Mouse (Mus musculus): ENCODE measurements at regions not wholly inside any gene's neighbourhood (a gene's known extent, or its start where the extent isn't known, plus 50 kb on each side); places are given as distances from the start of the nearest gene placed in this dataset.
A peak's percentile ranks its signal among the peaks of the same experiment; 100 is the strongest.

DNA sequence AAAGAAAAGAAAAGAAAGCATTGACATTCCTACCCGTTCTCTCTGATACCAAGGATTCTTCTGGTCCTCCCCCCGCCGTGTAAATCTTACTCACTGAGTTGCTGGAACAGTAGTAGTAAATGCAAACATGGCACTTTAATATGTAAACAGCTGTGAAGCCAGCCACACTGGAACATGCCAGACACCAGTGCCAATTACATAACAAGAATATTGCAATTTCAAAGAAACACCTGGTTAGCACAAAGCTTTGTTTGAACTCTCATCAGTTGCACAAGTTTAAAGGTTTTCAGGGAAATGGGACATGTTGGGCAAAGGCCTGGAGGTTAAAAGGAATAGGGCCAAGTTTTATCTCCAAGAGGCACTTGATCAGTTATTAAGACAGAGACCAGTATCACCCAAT lies 333.2 kb upstream of the Onecut1 start:
- no peak overlapping the region for H3K4me3 ChIP-seq
- H3K27me3 ChIP-seq = no peaks in the 10 kb centered on the region
- H3K4me2 ChIP-seq (replicated peaks) = no peak overlapping the region
- no peaks in the 10 kb centered on the region for H3K36me3 ChIP-seq
- H3K9me3 ChIP-seq = no peaks in the 10 kb centered on the region
- no peak overlapping the region for H3K9ac ChIP-seq (replicated peaks)
- WGBS = 83% methylated on average over 3 of the region's 3 CpGs
- ATAC-seq (replicated peaks) = no peak
- peaks cover 7% of the 10 kb centered on the region for H3K4me1 ChIP-seq
- no peak overlapping the region for H3K27ac ChIP-seq (replicated peaks)

DNA sequence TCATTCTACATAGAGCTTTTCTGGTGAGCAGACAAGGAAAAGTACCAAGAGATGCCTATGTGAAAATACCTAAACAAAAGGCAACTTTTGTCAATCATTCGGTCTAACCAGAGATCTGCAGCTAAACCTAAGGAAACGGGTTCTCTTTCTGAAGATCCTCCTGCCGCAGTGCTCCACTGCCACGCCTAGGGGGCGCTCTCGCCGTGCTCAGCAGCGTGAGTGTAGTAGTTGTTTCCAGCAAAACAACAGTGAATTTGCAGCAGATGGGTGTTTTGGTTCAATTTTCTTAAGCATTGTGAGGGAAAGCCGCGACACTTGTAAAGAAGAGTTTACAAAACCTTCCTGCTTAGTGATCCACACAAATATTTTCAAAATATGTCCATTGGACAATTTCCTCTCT lies 331.4 kb upstream of the Onecut1 start:
- Histone ChIP-seq H3K4me1 (peaks cover 7% of the 10 kb centered on the region), H3K9me3 (no peaks in the 10 kb centered on the region), H3K9ac (replicated peaks) (0 out of 2 replicates have a peak overlapping the region, but pooled peaks have one; percentile 19), H3K4me3 (no peak overlapping the region), H3K36me3 (no peaks in the 10 kb centered on the region), H3K4me2 (replicated peaks) (peak overlapping the region; percentile 28), H3K27me3 (no peaks in the 10 kb centered on the region), H3K27ac (replicated peaks) (no peak overlapping the region)
- WGBS = 8% methylated on average over 10 of the region's 10 CpGs
- peak; percentile 80; the same call in 1 of the 2 replicates for ATAC-seq (replicated peaks)

DNA sequence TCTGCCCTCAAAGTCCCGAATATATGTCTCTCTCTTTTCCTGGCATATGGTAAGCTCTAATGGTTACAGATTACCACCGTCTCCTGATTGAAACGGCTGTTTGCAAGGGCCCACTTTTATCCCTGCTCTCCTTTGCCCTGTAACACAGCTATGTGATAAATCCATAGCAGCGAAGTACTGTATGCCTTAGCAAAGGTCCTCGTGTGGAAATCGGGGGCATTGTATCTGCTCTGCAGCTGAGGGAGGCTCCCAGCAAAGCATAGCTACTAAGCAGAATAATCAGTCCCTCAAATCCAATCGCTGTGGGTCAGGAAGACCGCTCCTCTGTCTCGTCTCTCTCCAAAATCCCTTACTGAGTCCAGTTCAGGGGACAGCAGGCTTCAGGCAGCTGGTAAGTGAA lies 331.0 kb upstream of the Onecut1 start:
- no peaks in the 10 kb centered on the region for H3K36me3 ChIP-seq
- peaks cover 7% of the 10 kb centered on the region for H3K4me1 ChIP-seq
- no peaks in the 10 kb centered on the region for H3K9me3 ChIP-seq
- peak; percentile 64; the same call in 1 of the 2 replicates for ATAC-seq (replicated peaks)
- 0 out of 2 replicates have a peak overlapping the region, but pooled peaks have one; percentile 19 for H3K9ac ChIP-seq (replicated peaks)
- WGBS = 42% methylated on average over 9 of the region's 9 CpGs
- no peak overlapping the region for H3K27ac ChIP-seq (replicated peaks)
- peak overlapping the region; percentile 28 for H3K4me2 ChIP-seq (replicated peaks)
- no peak overlapping the region for H3K4me3 ChIP-seq
- no peaks in the 10 kb centered on the region for H3K27me3 ChIP-seq

DNA sequence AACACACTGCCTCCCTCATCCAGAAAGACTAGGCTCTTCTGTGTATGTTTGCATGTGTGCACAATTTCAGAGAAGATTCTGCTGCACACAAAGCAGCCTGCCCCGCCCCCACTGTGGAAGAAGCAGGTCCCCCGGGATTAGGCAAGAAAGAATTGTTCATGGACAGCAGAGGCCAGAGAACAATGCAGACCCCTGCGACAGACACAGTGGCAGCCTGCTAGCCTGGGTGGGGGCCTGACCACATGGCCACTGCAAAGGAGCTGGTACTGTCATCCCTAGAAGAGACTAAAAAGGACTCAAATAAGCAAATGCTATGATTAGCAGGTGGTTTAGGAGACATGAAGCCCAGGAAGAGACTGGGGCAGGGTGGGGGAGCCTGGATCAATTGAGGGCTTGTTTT lies 329.7 kb upstream of the Onecut1 start:
- Histone ChIP-seq H3K9me3 (no peaks in the 10 kb centered on the region), H3K4me3 (no peak overlapping the region), H3K9ac (replicated peaks) (no peak overlapping the region), H3K27ac (replicated peaks) (no peak overlapping the region), H3K36me3 (no peaks in the 10 kb centered on the region), H3K27me3 (no peaks in the 10 kb centered on the region), H3K4me2 (replicated peaks) (no peak overlapping the region), H3K4me1 (peaks cover 7% of the 10 kb centered on the region)
- ATAC-seq (replicated peaks) = 0 out of 2 replicates have a peak, but pooled peaks have one; percentile 23
- WGBS = 8% methylated on average over 3 of the region's 3 CpGs

DNA sequence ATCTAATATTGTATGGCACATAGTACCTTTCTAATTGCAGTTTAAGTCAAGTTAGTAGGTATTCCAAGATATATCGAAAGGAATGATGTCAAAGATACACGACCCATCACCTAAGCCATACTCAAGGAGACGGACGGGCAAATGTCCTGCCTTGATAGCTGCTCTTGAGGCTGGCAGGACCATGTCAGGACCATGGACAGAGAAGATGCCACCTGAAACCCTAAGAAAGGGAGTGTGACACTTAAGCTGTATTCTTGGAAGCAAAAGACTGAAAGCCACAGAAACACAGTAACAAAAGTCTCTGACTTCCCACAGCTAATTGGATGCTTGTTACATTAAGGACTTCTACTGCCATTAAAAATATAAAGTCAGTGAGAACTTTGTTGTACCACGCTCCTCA lies 326.7 kb upstream of the Onecut1 start:
- no peaks in the 10 kb centered on the region for H3K36me3 ChIP-seq
- no peak overlapping the region for H3K4me2 ChIP-seq (replicated peaks)
- no peak overlapping the region for H3K27ac ChIP-seq (replicated peaks)
- no peak overlapping the region for H3K4me3 ChIP-seq
- ATAC-seq (replicated peaks) = no peak
- H3K4me1 ChIP-seq = peaks cover 7% of the 10 kb centered on the region
- H3K9ac ChIP-seq (replicated peaks) = no peak overlapping the region
- H3K9me3 ChIP-seq = no peaks in the 10 kb centered on the region
- no peaks in the 10 kb centered on the region for H3K27me3 ChIP-seq
- 79% methylated on average over 5 of the region's 5 CpGs for WGBS

DNA sequence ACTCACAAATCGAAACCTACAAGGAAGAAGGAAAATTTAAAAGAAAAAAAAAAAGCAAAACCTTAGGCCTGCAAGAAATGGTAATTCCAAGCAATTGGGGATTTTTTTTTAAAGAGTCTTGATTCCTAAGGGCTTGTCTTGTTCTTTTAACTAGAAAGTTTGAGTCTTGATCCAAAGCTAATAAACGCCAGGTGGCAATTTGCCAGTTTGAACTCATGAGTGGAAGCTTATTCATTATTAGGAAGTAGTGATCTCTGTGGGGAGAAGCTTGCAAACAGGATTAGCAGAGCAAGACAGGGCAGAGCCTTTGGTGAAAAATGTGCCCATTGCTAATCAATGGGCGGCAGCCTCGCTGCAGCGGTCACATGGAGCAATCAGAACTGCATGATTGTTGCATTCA lies 305.6 kb upstream of the Onecut1 start:
- Histone ChIP-seq H3K27ac (replicated peaks) (no peak overlapping the region), H3K4me2 (replicated peaks) (no peak overlapping the region), H3K4me1 (peaks cover 6% of the 10 kb centered on the region), H3K27me3 (no peaks in the 10 kb centered on the region), H3K4me3 (no peak overlapping the region), H3K9ac (replicated peaks) (no peak overlapping the region), H3K36me3 (no peaks in the 10 kb centered on the region), H3K9me3 (no peaks in the 10 kb centered on the region)
- 34% methylated on average over 5 of the region's 5 CpGs for WGBS
- no peak for ATAC-seq (replicated peaks)

DNA sequence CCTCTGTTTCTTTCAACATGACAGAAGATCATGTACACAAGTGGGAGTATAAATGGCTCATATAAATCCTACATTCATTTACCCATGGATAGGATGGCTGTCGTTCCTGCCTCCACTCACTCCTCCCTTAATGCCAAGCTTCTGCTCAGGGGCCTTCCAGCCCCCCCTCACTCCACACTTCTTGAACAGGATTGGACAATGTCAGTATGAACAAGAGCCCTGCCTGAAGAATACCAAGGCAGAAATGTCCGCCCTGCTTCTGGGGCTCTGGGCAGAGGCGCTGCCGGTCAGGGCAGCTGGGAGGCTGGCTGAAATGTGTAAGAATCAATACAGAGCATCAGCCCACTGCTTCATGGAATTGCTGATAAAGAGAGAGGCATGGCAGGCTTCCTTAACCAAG lies 269.0 kb upstream of the Onecut1 start:
- 73% methylated on average over 4 of the region's 4 CpGs for WGBS
- H3K36me3 ChIP-seq = no peaks in the 10 kb centered on the region
- no peak overlapping the region for H3K27ac ChIP-seq (replicated peaks)
- no peaks in the 10 kb centered on the region for H3K27me3 ChIP-seq
- ATAC-seq (replicated peaks) = no peak
- H3K9ac ChIP-seq (replicated peaks) = no peak overlapping the region
- no peaks in the 10 kb centered on the region for H3K4me1 ChIP-seq
- no peak overlapping the region for H3K4me3 ChIP-seq
- no peaks in the 10 kb centered on the region for H3K9me3 ChIP-seq
- H3K4me2 ChIP-seq (replicated peaks) = no peak overlapping the region

DNA sequence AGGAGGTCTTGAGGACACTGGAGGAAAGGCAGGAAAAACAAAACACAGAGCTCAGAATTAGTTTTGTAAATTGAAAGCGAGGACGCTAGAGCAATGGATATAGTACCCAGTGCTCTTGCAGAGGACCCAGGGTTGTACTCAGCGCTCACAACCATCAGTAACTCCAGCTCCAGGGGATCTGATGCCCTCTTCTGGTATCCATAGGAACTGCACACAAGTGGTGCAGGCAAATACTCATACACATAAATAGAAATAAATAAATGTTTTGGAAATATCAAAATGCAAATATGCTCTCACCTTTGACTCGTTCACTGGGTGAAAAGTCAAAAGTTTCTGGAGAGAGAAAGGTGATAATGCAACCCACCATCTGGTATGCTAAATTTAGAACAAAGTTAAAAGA lies 267.8 kb upstream of the Onecut1 start:
- Histone ChIP-seq H3K27me3 (no peaks in the 10 kb centered on the region), H3K4me1 (no peaks in the 10 kb centered on the region), H3K9ac (replicated peaks) (no peak overlapping the region), H3K27ac (replicated peaks) (no peak overlapping the region), H3K36me3 (no peaks in the 10 kb centered on the region), H3K4me2 (replicated peaks) (no peak overlapping the region), H3K9me3 (no peaks in the 10 kb centered on the region), H3K4me3 (no peak overlapping the region)
- no peak for ATAC-seq (replicated peaks)
- WGBS = 90% methylated on average over 4 of the region's 4 CpGs

DNA sequence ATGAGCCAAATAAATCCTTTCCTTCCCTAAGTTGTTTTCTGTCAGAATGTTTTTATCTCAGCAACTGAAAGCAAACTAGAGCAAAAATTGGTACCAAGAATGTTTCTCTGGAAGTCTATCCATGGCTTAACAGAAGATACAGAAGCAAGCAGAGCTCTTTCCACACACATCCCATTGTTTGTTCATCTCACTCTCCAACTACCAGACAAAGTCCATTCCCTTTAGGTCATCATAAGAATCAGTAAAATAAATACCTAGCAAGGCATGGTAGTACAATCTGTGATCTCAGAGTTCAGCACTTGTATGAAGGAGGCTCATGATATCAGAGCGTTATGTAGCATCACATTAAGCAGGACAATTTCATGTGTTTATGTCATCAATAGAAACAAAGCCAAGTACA lies 257.3 kb upstream of the Onecut1 start:
- Histone ChIP-seq H3K4me1 (no peaks in the 10 kb centered on the region), H3K36me3 (no peaks in the 10 kb centered on the region), H3K27ac (replicated peaks) (no peak overlapping the region), H3K9ac (replicated peaks) (no peak overlapping the region), H3K4me2 (replicated peaks) (no peak overlapping the region), H3K9me3 (no peaks in the 10 kb centered on the region), H3K27me3 (no peaks in the 10 kb centered on the region), H3K4me3 (no peak overlapping the region)
- WGBS = 98% methylated on average over 1 of the region's 1 CpGs
- ATAC-seq (replicated peaks) = no peak

DNA sequence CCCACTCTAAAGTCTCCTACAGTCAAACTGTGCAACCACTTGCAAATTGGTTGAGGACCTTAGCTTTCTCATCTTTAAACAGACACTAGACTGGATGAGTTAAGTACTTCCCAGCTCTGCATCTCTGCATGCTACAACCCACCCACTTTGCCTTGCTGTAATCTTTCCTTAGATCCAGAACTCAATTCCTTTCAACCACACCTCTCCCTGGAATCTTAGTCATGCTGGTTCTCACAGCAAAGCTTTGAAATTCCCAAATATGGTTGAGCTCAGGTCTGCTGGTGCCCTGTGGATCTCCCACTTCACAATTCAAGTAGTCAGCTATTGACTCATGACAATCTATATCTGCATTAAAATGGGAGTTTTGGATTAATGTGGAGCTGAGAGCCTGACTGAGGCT lies 239.8 kb upstream of the Onecut1 start:
- H3K9ac ChIP-seq (replicated peaks) = no peak overlapping the region
- no peak overlapping the region for H3K4me2 ChIP-seq (replicated peaks)
- no peaks in the 10 kb centered on the region for H3K9me3 ChIP-seq
- H3K27ac ChIP-seq (replicated peaks) = no peak overlapping the region
- no peaks in the 10 kb centered on the region for H3K4me1 ChIP-seq
- no peak for ATAC-seq (replicated peaks)
- H3K4me3 ChIP-seq = no peak overlapping the region
- no peaks in the 10 kb centered on the region for H3K27me3 ChIP-seq
- no peaks in the 10 kb centered on the region for H3K36me3 ChIP-seq

DNA sequence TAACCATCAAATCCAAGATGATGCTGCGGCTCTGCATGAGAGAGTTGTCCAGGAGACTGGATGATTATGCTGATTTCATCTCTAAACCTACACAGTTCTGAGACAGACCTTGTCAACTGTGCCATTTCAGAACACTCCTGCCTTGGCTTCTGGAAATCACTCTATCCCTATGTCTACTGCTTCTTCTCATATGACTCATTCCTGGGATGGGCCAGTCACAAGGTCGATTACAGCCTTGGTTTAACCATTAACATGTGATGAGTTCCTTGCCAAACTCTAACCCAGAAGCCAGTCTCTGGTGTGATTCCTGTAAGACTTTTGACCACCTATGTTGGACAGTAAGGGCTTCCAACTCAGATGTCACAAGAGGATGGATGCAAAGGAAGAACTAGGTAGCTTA lies 216.3 kb upstream of the Onecut1 start:
- Histone ChIP-seq H3K36me3 (no peaks in the 10 kb centered on the region), H3K9ac (replicated peaks) (no peak overlapping the region), H3K27me3 (no peaks in the 10 kb centered on the region), H3K4me3 (no peak overlapping the region), H3K4me2 (replicated peaks) (no peak overlapping the region), H3K27ac (replicated peaks) (no peak overlapping the region), H3K9me3 (no peaks in the 10 kb centered on the region), H3K4me1 (no peaks in the 10 kb centered on the region)
- ATAC-seq (replicated peaks) = no peak
- 86% methylated on average over 2 of the region's 2 CpGs for WGBS

DNA sequence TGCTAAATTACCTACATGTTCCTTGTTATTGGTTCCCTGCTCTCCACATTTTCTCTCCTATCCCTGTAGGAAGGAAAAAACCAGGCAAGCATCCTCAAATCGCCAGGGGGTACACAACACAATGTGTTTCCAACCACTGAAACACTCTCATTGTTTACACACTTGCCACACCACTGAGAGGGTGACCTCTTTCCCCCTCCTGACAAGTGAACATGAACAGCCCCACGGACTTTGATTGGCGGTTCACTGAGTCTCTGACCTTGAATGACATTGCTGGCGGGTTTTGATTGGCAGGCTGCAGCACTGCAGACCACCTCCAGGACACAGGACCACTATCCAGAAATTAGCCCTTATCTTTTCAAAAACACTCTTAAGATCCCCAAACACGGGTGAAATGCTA lies 211.7 kb upstream of the Onecut1 start:
- Histone ChIP-seq H3K4me1 (no peaks in the 10 kb centered on the region), H3K4me2 (replicated peaks) (no peak overlapping the region), H3K9ac (replicated peaks) (no peak overlapping the region), H3K36me3 (no peaks in the 10 kb centered on the region), H3K4me3 (no peak overlapping the region), H3K9me3 (no peaks in the 10 kb centered on the region), H3K27ac (replicated peaks) (no peak overlapping the region), H3K27me3 (no peaks in the 10 kb centered on the region)
- ATAC-seq (replicated peaks) = no peak
- 39% methylated on average over 5 of the region's 5 CpGs for WGBS

DNA sequence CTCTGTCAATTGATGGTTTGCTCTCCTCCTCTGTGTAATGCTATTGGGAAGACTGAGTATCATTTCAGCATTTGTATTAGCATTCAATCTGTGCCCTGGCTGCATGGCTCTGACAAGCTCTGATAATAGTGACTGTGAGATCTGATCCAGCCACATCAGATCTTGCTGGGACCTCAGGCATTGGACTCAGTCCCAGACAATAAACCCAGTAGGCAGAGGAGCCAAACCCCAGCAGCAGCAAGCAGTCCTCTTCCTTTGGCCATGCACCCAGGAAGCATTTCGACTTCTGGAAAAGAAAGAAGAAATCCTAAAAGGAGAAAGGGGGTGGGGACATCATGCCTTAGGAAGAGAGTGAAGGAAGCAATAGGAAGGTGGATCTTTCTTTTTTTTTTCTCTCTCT lies 205.8 kb upstream of the Onecut1 start:
- no peak for ATAC-seq (replicated peaks)
- Histone ChIP-seq H3K9me3 (no peaks in the 10 kb centered on the region), H3K27me3 (no peaks in the 10 kb centered on the region), H3K27ac (replicated peaks) (no peak overlapping the region), H3K36me3 (no peaks in the 10 kb centered on the region), H3K4me2 (replicated peaks) (no peak overlapping the region), H3K4me1 (no peaks in the 10 kb centered on the region), H3K4me3 (no peak overlapping the region), H3K9ac (replicated peaks) (no peak overlapping the region)
- WGBS = 53% methylated on average over 1 of the region's 1 CpGs

All from forebrain, embryonic 15.5 days (tissue).